Mouse (Mus musculus) right cerebral cortex, adult 2 months (tissue): ENCODE measurements at regions not wholly inside any gene's neighbourhood (a gene's known extent, or its start where the extent isn't known, plus 50 kb on each side); places are given as distances from the start of the nearest gene placed in this dataset.

Experiments used
- DNase-seq, 2 experiments: peaks; one replicate each; pipeline ENCODE4 v3.0.0; 2021 to 2022; ENCODE audit warnings: low spot score in 2 of 2

- DNase-seq, result peak; percentile 77 to 87
Measured at GRCm38 (mm10) chr4:148384251-148385230, 60.0 kb downstream of the Ubiad1 start.

GRCm38 (mm10) chr4:148380562-148380961 is 64.0 kb downstream of the Ubiad1 start:
- no peak for DNase-seq

GRCm38 (mm10) chr4:148378491-148378890 is 66.1 kb downstream of the Ubiad1 start:
- no peak for DNase-seq

GRCm38 (mm10) chr4:148377368-148377767 is 67.2 kb downstream of the Ubiad1 start:
- no peak for DNase-seq

- DNase-seq, result no peak
Measured at GRCm38 (mm10) chr4:148376439-148376838, 68.1 kb downstream of the Ubiad1 start.

- DNase-seq, result no peak
Measured at GRCm38 (mm10) chr4:148371489-148371888, 73.1 kb downstream of the Ubiad1 start.

GRCm38 (mm10) chr4:148367671-148368070 is 76.9 kb downstream of the Ubiad1 start:
- DNase-seq, result no peak

- no peak for DNase-seq
Measured at GRCm38 (mm10) chr4:148365804-148366203, 78.0 kb upstream of the Disp3 start.

- no peak for DNase-seq
Measured at GRCm38 (mm10) chr4:148363366-148364121, 75.8 kb upstream of the Disp3 start.

- DNase-seq, result peak; percentile 73 to 74
Measured at GRCm38 (mm10) chr4:148360931-148361330, 73.2 kb upstream of the Disp3 start.

GRCm38 (mm10) chr4:148358336-148358735 is 70.6 kb upstream of the Disp3 start:
- no peak for DNase-seq

- DNase-seq, result no peak
Measured at GRCm38 (mm10) chr4:148357221-148357621, 69.5 kb upstream of the Disp3 start.

- peak; percentile 15 to 35 for DNase-seq
Measured at GRCm38 (mm10) chr4:148356654-148357053, 68.9 kb upstream of the Disp3 start.

GRCm38 (mm10) chr4:148353969-148354368 is 66.2 kb upstream of the Disp3 start:
- DNase-seq, result no peak

- DNase-seq, result no peak
Measured at GRCm38 (mm10) chr4:148352690-148353089, 64.9 kb upstream of the Disp3 start.

- DNase-seq, result no peak
Measured at GRCm38 (mm10) chr4:148341531-148342157, 53.9 kb upstream of the Disp3 start.

GRCm38 (mm10) chr4:148340342-148340741 is 52.6 kb upstream of the Disp3 start:
- no peak for DNase-seq

GRCm38 (mm10) chr4:148337890-148338880 is 50.4 kb upstream of the Disp3 start:
- DNase-seq, result peak in 1 of 2 experiments; percentile 41
